17 mouse cellular contexts compared by ENCODE assay signal in genomic region chr12:95960505-95960871, GRCm38 (mm10).
DNase-seq lines count a peak whose midpoint lies in the region; ATAC-seq lines count a peak whose summit lies in the region.
"Had no signal": no experiment of that assay in that cellular context is flagged by ENCODE, and none has a peak within 500 bp of the region (broad histone marks: within the 10 kb centered on the region; RNA-seq: fewer than 3 reads in every experiment).

No protein-coding gene starts in this region.

- no peak overlapping the region for H3K27ac ChIP-seq in hindbrain, embryonic 14.5 days
- no peak overlapping the region for H3K27ac ChIP-seq in hindbrain, embryonic 12.5 days
- no peak overlapping the region for H3K27ac ChIP-seq in forebrain, embryonic 13.5 days
- H3K27ac ChIP-seq: left cerebral cortex, adult 2 months had no signal

- peak; percentile 38 for DNase-seq in hindbrain, embryonic 14.5 days (ENCODE audit: low spot score)
- peak; percentile 18 to 22 for DNase-seq in right cerebral cortex, postnatal 10 days (ENCODE audit: low spot score in 2 of 2)
- no peak for DNase-seq in right cerebral cortex, postnatal 25 days
- peak; percentile 67 for DNase-seq in retina, postnatal 1 day
- DNase-seq: adrenal gland, postnatal 25 days; heart, postnatal 4 days; kidney, adult 9 months; spleen, adult 18-20 months had no signal

- no peak overlapping the region for H3K4me2 ChIP-seq in hindbrain, embryonic 14.5 days (replicated peaks)
- no peak overlapping the region for H3K4me2 ChIP-seq in hindbrain, embryonic 12.5 days (replicated peaks)
- no peak overlapping the region for H3K4me2 ChIP-seq in forebrain, embryonic 13.5 days
- H3K4me2 ChIP-seq: liver, embryonic 11.5 days had no signal

- no peaks in the 10 kb centered on the region for H3K36me3 ChIP-seq in hindbrain, embryonic 14.5 days (replicated peaks; ENCODE audit: control insufficient read depth, insufficient read depth)
- no peaks in the 10 kb centered on the region for H3K36me3 ChIP-seq in hindbrain, embryonic 12.5 days
- no peaks in the 10 kb centered on the region for H3K36me3 ChIP-seq in forebrain, embryonic 13.5 days (ENCODE audit: poor library complexity, severe bottlenecking)

- peaks cover 9% of the 10 kb centered on the region; the same call in 1 of the 2 replicates for H3K27me3 ChIP-seq in hindbrain, embryonic 14.5 days (ENCODE audit: control insufficient read depth, insufficient read depth, low read length)
- no peaks in the 10 kb centered on the region for H3K27me3 ChIP-seq in hindbrain, embryonic 12.5 days
- H3K27me3 ChIP-seq in forebrain, embryonic 13.5 days = no peaks in the 10 kb centered on the region
- H3K27me3 ChIP-seq: Patski had no signal

- no peaks in the 10 kb centered on the region for H3K9me3 ChIP-seq in hindbrain, embryonic 14.5 days (ENCODE audit: control insufficient read depth, low read length)
- no peaks in the 10 kb centered on the region for H3K9me3 ChIP-seq in hindbrain, embryonic 12.5 days (replicated peaks)
- H3K9me3 ChIP-seq in forebrain, embryonic 13.5 days (replicated peaks) = no peaks in the 10 kb centered on the region

- WGBS in hindbrain, embryonic 14.5 days = 16% methylated on average over 3 of the region's 3 CpGs
- 33% methylated on average over 3 of the region's 3 CpGs for WGBS in hindbrain, embryonic 12.5 days
- 2% methylated on average over 3 of the region's 3 CpGs for WGBS in forebrain, embryonic 13.5 days

- H3K9ac ChIP-seq in hindbrain, embryonic 14.5 days = no peak overlapping the region
- H3K9ac ChIP-seq in hindbrain, embryonic 12.5 days = no peak overlapping the region
- H3K9ac ChIP-seq in forebrain, embryonic 13.5 days = no peak overlapping the region

- H3K4me3 ChIP-seq in hindbrain, embryonic 14.5 days (replicated peaks; ENCODE audit: low read length) = no peak overlapping the region
- H3K4me3 ChIP-seq in hindbrain, embryonic 12.5 days = no peak overlapping the region
- no peak overlapping the region for H3K4me3 ChIP-seq in forebrain, embryonic 13.5 days
- H3K4me3 ChIP-seq: left cerebral cortex, adult 2 months had no signal

- ATAC-seq in hindbrain, embryonic 14.5 days (ENCODE audit: low FRiP score) = no peak
- no peak for ATAC-seq in hindbrain, embryonic 12.5 days (ENCODE audit: low FRiP score)
- peak; percentile 94 for ATAC-seq in forebrain, embryonic 13.5 days
- no peak for ATAC-seq in megakaryocyte progenitor cell, adult 5-6 weeks (replicated peaks; ENCODE audit: poor library complexity)
- no peak for ATAC-seq in erythroid progenitor cell, adult 5-6 weeks (replicated peaks; ENCODE audit: low FRiP score, poor library complexity, severe bottlenecking)
- ATAC-seq: CD4-positive, CD25-positive, alpha-beta regulatory T cell, adult 4 months; lung, postnatal 0 days; Patski had no signal

- no peaks in the 10 kb centered on the region for H3K4me1 ChIP-seq in hindbrain, embryonic 14.5 days (replicated peaks; ENCODE audit: control insufficient read depth, insufficient read depth, low read length)
- no peaks in the 10 kb centered on the region for H3K4me1 ChIP-seq in hindbrain, embryonic 12.5 days
- H3K4me1 ChIP-seq in forebrain, embryonic 13.5 days = peaks cover 15% of the 10 kb centered on the region
